Mouse (Mus musculus): Measurements from ENCODE around the gene Gm49673.
"Not testable (repeated sequence)": the region's sequence is repeated elsewhere in the genome, so short reads cannot be mapped to it uniquely, and the experiment has no call there.

DNA sequence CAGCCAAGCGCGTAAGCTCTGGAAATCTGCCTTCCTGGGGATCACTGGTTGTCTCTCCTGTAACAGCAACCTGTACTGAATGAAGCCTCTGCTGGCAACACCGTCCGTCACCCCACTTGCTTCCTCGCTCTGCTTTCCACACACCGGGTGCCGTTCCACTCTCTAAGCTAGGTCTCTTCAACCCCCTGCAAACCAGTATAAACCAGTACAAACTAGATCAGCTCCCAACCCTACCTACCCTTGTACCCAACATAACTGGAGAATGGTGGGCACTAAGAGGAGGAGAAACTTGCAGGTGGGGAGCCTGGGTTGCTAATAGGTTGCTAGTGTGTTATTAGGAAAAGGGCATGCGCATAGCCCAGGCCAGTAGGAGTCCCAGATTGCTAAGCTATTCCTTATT, 8.4 kb upstream of the Gm49673 start:
- TF ChIP-seq CTCF (IDR thresholded peaks at IDR 0.05; ENCODE audit: borderline replicate concordance, extremely low read depth, insufficient read depth, insufficient read length); POLR2A (IDR thresholded peaks at IDR 0.05; ENCODE audit: borderline replicate concordance, extremely low read depth, insufficient read depth, insufficient read length, poor library complexity, severe bottlenecking): not testable (repeated sequence)

All from brain, embryonic 14.5 days (tissue).